Mouse (Mus musculus): ENCODE results near the gene Cds2. TPM values are rescaled to one million over a fixed set of nuclear protein-coding genes. Genes with fewer than 3 reads are reported as not detected.

Gene Cds2
- polyA plus RNA-seq (2012) = 5.0 and 10.4 TPM in 2 replicates

DNA sequence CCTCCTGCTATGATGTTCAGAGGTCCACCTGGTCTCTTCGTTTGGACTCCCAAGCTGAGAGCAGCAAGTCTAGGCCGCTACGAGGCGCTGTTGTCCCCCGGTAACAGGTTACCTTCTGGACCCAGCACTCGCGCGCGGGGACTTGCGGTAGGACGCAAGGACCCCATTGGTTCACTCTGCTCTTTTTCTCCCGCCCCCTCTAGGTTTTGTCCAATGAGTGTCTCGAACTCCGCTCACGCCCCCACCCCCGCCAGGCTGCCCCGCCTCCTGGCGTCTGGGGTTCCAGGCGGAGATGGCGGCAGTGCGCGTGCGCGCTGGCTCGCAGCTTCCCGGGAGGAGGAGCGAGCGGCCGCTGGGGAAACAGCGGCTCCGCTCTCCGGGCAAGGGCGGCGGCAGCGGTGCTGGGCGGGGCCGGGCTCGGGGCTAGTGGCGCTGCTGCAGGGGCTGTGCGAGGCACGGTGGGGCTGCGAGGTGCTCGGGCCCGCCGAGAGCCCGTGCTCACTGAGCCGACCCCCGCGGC lies at the start of gene Cds2:
Cds2 (plus strand) TSS at position 270 of the 520 bp plus-strand sequence.

GRCm38 (mm10) chr2:132247539-132248313 lies 15.2 kb upstream of the Cds2 start, which contains the start of gene Tmem230:
Gene Tmem230 (minus strand): TSS chr2:132247807.

GRCm38 (mm10) chr2:132252542-132253528 lies 10.1 kb upstream of the Cds2 start, which contains the start of gene Pcna:
Gene Pcna (minus strand): TSS chr2:132253314.

Other genes with a start within 250 kb of the Cds2 start
- 27.7 and 31.0 TPM in 2 replicates for gene Rassf2, start 232.9 kb upstream of the Cds2 start, polyA plus RNA-seq (2012)
- 2.5 and 4.8 TPM in 2 replicates for gene Slc23a2, start 118.0 kb upstream of the Cds2 start, polyA plus RNA-seq (2012)
- 19.2 and 29.8 TPM in 2 replicates for gene Tmem230, start 15.3 kb upstream of the Cds2 start, polyA plus RNA-seq (2012)
- 50.7 and 50.9 TPM in 2 replicates for gene Pcna, start 9.8 kb upstream of the Cds2 start, polyA plus RNA-seq (2012)
- 0.04 TPM in 1 of 2 replicates, not detected in the other for gene Prokr2, start 122.3 kb downstream of the Cds2 start, polyA plus RNA-seq (2012)